Mouse (Mus musculus) bone marrow, adult 2 months (tissue): ENCODE results near the gene Cacnb1. TPM values are rescaled to one million over a fixed set of nuclear protein-coding genes. Genes with fewer than 3 reads are reported as not detected.

ENCODE experiments used
- H3K27ac ChIP-seq: fragments of 200-500 bp; 2 replicates; pipeline ENCODE4 v1.5.1; 2012; ENCODE audit warnings: low read depth, mild to moderate bottlenecking, control low read depth, inconsistent platforms, low read length; ENCODE audit not compliant: control insufficient read depth, poor library complexity, insufficient read depth
- H3K4me1 ChIP-seq: fragments of 200-500 bp; 2 replicates; pipeline ENCODE4 v1.6.1; 2011; ENCODE audit warnings: low read length; ENCODE audit not compliant: control insufficient read depth, insufficient read depth
- H3K4me3 ChIP-seq: fragments of 200-500 bp; replicated peaks from 2 replicates; pipeline ENCODE3; 2011; ENCODE audit warnings: mild to moderate bottlenecking, low read depth, low read length, control low read depth; ENCODE audit not compliant: control insufficient read depth
- CTCF ChIP-seq: fragments of 200-500 bp; IDR thresholded peaks from 2 replicates; pipeline ENCODE4 v1.5.1; 2011; ENCODE audit warnings: low read length, control low read depth; ENCODE audit not compliant: control insufficient read depth, insufficient read depth
- POLR2A ChIP-seq: fragments of 200-500 bp; IDR thresholded peaks from 2 replicates; pipeline ENCODE4 v1.6.1; 2011; ENCODE audit warnings: low read depth, mild to moderate bottlenecking, control low read depth, low read length, borderline replicate concordance; ENCODE audit not compliant: control insufficient read depth
- WGBS: fragments of 180-500 bp; shearing (Covaris S2); methylation state at CpG from one replicate; pipeline ENCODE4 v1.1.7; 2018; 5-methylcytosine and 5-hydroxymethylcytosine counted together
- polyA plus RNA-seq: library from polyadenylated mRNA; stranded (reverse); fragments of >200 nt; gene quantifications from 2 replicates; pipeline ENCODE4 v1.2.4, GENCODE M21; 2011; ENCODE audit warnings: low replicate concordance; ENCODE audit not compliant: missing spikeins, insufficient read depth, insufficient read length

The Cacnb1 gene
- polyA plus RNA-seq, 1 experiment = 5.3 TPM

DNA sequence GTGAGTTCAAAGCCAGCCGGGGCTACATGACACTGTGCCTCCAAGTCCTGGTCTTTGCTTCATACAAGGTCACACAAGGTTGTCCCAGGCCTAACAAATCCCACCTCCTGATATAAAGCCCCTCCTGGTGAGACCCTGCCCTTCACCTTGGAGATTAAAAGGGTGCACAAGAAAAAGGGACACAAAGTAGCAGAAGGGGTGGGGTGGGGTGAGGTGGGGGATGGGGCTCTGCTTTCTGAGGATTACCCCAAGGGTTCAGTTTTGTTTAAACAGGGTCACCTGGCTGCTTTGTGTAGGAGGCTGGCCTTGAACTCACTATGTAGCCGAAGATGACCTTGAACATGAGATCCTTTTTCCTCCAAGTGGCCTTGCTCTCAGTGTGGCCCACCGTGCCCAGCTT, 39.3 kb downstream of the Cacnb1 start:
- Histone ChIP-seq H3K4me1 (peaks cover 3% of the 10 kb centered on the region; the same call in 1 of the 2 replicates), H3K4me3 (no peak overlapping the region), H3K27ac (no peak overlapping the region)
- WGBS = 77% methylated on average over 3 of the region's 3 CpGs
- TF ChIP-seq POLR2A (no peak), CTCF (no peak)

DNA sequence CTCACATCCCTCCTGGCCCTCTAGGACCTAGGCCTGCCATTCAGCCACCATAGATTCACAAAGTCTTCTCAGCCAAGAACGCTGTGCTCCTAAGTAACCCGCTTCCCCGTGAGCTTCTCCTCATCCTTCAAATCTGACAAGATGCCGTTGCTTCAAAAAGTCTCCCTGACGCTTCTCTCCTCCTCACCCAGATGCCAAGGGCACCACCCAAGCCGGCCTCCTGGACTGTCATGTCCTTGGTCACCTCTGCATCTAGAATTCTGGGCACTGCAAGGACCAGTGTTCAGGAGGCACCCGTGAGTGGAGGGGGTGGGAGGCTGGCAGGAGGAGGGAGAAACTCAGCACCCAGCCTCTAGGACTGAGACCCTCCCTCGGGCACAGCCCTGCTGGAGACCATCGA, 40.1 kb downstream of the Cacnb1 start:
- 89% methylated on average over 9 of the region's 9 CpGs for WGBS
- Histone ChIP-seq H3K4me3 (no peak overlapping the region), H3K4me1 (peaks cover 3% of the 10 kb centered on the region; the same call in 1 of the 2 replicates), H3K27ac (no peak overlapping the region)
- no peak for TF ChIP-seq POLR2A
- no peak for TF ChIP-seq CTCF

DNA sequence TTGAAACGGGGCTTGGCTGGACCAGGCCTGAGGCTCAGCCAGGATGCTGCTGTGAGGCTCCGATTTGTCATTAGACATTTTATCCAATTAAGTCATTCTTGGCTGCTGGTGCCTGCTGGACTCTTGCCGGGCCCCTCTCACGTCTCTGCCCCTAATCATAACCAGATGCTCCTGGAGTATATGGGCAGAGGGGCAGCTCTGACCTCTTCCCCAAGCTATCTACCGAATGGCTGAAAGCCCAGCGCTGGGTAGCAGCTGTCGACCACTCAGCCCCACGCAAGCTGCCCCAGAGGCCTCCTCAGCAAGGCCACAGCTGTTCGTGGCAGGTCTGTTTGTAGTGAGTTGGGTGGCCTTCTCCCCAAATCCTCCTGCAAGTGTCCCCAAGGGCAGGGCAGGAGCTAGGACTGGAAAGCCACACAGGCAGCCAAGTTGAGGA, 42.3 kb downstream of the Cacnb1 start:
- Histone ChIP-seq H3K4me1 (peaks cover 3% of the 10 kb centered on the region; the same call in 1 of the 2 replicates), H3K4me3 (no peak overlapping the region), H3K27ac (no peak overlapping the region)
- 79% methylated on average over 9 of the region's 9 CpGs for WGBS
- no peak for TF ChIP-seq CTCF
- no peak for TF ChIP-seq POLR2A

DNA sequence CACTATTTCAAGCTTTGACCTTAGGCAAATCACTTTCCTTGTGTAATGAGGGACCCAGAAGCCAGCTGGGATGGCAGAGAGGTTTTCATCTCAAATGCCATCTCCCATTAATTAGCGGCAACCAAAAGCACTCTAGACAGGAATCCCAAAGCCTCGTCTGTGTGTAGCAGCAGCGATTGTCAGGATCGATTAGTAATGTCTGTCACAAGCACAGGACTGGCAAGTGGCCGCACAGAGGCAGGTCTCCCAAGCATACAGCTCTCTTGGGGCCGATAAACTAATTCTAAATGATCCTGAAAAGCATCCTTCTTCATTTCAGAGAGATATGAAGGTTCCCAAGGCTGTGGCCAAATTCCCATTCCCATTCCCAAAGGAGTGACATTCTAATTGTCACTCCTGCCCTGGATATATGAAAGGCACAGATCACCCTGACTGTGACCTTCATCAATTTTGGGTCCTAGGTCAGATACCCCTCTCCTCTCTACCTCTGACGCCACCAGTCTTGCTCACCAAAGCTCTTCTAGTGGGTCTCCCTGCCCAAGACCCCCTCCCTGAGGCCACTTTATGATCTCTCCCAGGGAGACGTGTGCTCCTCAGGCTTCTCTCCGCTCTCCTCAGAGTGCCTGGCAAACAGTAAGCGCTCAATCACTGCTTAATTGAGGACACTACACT, 42.9 kb downstream of the Cacnb1 start:
- Histone ChIP-seq H3K4me3 (no peak overlapping the region), H3K4me1 (0 out of 2 replicates have a peak, but pooled peaks cover 1% of the 10 kb centered on the region), H3K27ac (no peak overlapping the region)
- 76% methylated on average over 10 of the region's 10 CpGs for WGBS
- TF ChIP-seq POLR2A = no peak
- no peak for TF ChIP-seq CTCF

DNA sequence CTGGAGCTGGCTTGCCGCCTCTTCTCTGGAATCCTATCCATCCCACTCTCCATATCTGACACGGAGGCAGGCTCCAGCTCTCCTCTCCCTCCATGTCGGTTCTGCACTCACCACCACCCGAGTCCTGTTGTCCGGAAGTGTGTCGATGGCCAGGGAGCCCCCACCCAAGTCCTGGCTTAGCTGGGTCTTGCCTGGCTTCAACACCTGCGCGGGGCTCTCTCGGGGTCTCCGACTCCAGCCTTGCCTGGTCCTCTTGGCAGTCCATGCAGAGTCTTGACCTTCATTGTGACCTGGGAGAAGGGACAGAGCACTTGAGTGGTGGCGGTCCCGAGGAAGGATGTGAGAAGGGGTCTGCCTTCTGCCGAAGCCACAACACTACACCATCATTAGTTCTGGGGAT, 44.4 kb downstream of the Cacnb1 start:
- no peak overlapping the region for H3K27ac ChIP-seq
- no peak overlapping the region for H3K4me3 ChIP-seq
- WGBS = 87% methylated on average over 13 of the region's 13 CpGs
- 0 out of 2 replicates have a peak, but pooled peaks cover 1% of the 10 kb centered on the region for H3K4me1 ChIP-seq
- TF ChIP-seq POLR2A (no peak), CTCF (no peak)

DNA sequence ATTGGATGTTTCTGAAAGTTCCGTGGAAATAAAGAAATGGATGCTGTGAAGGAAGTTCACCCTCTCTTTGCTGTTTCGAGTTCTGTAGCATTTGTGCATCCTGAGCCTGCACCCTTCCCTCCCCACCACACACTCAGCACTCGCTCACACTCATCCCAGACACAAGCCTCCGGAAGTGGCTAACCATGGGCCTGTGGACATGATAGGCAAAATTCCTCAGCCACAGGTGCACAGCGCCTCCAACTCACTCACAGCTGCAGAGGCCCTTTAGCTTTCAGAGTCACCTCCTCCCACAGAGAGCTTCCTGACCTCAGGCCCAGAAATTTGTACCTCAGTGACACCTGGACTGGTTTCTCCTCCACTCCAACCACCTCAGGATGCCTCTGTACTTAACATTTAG, 45.0 kb downstream of the Cacnb1 start:
- TF ChIP-seq CTCF = no peak
- no peak for TF ChIP-seq POLR2A
- Histone ChIP-seq H3K4me3 (no peak overlapping the region), H3K27ac (no peak overlapping the region), H3K4me1 (0 out of 2 replicates have a peak, but pooled peaks cover 1% of the 10 kb centered on the region)
- WGBS = 60% methylated on average over 5 of the region's 5 CpGs

DNA sequence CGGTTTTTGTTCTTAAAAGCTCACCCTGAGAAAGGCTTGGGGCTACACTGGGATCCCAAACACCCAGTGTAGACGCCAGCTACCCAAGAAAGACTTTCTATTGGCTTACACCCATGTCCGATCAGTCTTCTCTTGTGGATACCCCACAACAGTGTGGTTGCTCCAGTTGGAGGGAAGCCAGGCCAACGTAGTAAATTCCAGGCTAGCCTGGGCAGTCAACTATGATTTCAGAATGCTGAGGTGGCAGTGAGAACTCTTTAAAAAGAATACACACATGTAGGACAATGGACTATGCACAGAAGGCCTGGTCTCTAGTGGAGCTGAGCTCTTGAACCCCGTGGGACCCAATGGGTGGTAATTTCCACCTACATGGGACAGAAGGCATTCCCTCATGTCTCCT, 48.1 kb downstream of the Cacnb1 start:
- TF ChIP-seq CTCF (no peak), POLR2A (no peak)
- H3K27ac ChIP-seq = no peak overlapping the region
- 85% methylated on average over 5 of the region's 5 CpGs for WGBS
- H3K4me1 ChIP-seq = 0 out of 2 replicates have a peak, but pooled peaks cover 1% of the 10 kb centered on the region
- no peak overlapping the region for H3K4me3 ChIP-seq

DNA sequence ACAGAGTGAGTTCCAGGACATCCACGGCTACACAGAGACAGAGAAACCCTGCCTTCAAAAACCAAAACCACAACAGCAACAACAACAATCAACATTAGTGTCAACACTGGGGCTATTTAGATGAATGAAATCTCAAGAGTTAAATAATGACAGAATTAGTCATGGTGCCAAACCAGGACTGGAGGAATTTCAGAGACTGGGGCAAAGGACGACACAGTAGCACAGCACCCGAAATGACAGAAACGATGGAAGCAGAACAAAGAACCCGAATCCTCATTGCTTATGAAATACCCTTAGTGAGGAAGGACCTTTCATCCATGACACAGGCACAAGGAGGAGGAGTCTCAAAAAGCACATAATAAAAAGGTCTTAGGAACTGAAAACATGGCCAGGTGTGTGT, 48.7 kb downstream of the Cacnb1 start:
- H3K4me3 ChIP-seq = no peak overlapping the region
- 0 out of 2 replicates have a peak, but pooled peaks cover 1% of the 10 kb centered on the region for H3K4me1 ChIP-seq
- TF ChIP-seq POLR2A (no peak), CTCF (no peak)
- H3K27ac ChIP-seq = no peak overlapping the region
- 85% methylated on average over 5 of the region's 5 CpGs for WGBS

DNA sequence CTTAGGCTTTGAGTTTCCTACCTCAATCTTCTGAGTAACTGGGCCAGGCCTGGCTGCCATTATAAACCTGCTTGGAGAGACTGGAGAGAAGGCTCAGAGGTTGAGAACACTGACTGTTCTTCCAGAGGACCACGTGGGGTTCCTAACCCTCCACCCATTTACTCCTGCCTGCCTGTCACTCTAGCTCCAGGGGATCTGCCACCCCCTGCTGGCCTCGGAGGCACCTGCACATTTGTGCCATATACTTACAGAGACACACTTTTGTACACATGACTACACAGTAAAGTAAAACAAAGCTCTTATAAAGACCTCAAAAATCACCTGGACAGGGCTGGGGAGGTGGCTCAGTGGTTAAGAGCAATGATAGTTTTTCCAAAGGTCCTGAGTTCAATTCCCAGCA, 50.4 kb downstream of the Cacnb1 start:
- no peak overlapping the region for H3K4me3 ChIP-seq
- TF ChIP-seq CTCF (0 out of 2 replicates have a peak, but pooled peaks have one; percentile 9), POLR2A (no peak)
- no peak overlapping the region for H3K27ac ChIP-seq
- no peaks in the 10 kb centered on the region for H3K4me1 ChIP-seq
- WGBS = 70% methylated on average over 2 of the region's 2 CpGs
